Mouse (Mus musculus) hindbrain, embryonic 11.5 days (tissue): ENCODE measurements around the gene Cst6. TPM values are rescaled to one million over a fixed set of nuclear protein-coding genes. Genes with fewer than 3 reads are reported as not detected.

Experiments
- polyA plus RNA-seq: library from polyadenylated mRNA; unstranded; fragments of >200 nt; fragmentation: Nextera tagmentation; extraction: Ambion mirVana; gene quantifications from 2 replicates; pipeline ENCODE4 v1.2.1, GENCODE M21; 2014

Cst6 gene
- polyA plus RNA-seq, 1 experiment from 2014 or later: 2.3 TPM

Other genes starting within 250 kb of the Cst6 start
- 217 and 230 TPM in 2 replicates for gene Rab1b, start 242.5 kb downstream of the Cst6 start, polyA plus RNA-seq
- 34.6 and 36.5 TPM in 2 replicates for gene Klc2, start 231.0 kb downstream of the Cst6 start, polyA plus RNA-seq
- gene Pacs1, start 76.5 kb downstream of the Cst6 start, polyA plus RNA-seq: 23.2 and 23.4 TPM in 2 replicates
- 385 and 404 TPM in 2 replicates for gene Sf3b2, start 54.1 kb downstream of the Cst6 start, polyA plus RNA-seq
- 14.0 and 14.6 TPM in 2 replicates for gene Gal3st3, start 51.2 kb downstream of the Cst6 start, polyA plus RNA-seq
- gene Catsper1, start 13.8 kb downstream of the Cst6 start, polyA plus RNA-seq: not detected in 2 replicates
- 73.6 and 76.6 TPM in 2 replicates for gene Eif1ad, start 17.2 kb upstream of the Cst6 start, polyA plus RNA-seq
- gene Banf1, start 17.6 kb upstream of the Cst6 start, polyA plus RNA-seq: 392 and 442 TPM in 2 replicates
- 75.2 and 79.2 TPM in 2 replicates for gene Sart1, start 39.1 kb upstream of the Cst6 start, polyA plus RNA-seq
- gene Tsga10ip, start 53.0 kb upstream of the Cst6 start, polyA plus RNA-seq: 0.53 and 0.54 TPM in 2 replicates
- gene Drap1, start 75.4 kb upstream of the Cst6 start, polyA plus RNA-seq: 182 and 211 TPM in 2 replicates
- 33.4 and 35.2 TPM in 2 replicates for gene AI837181, start 75.6 kb upstream of the Cst6 start, polyA plus RNA-seq
- gene Fosl1, start 98.0 kb upstream of the Cst6 start, polyA plus RNA-seq: 0.13 TPM in 1 of 2 replicates, not detected in the other
- gene Ccdc85b, start 108.3 kb upstream of the Cst6 start, polyA plus RNA-seq: 6.6 and 6.9 TPM in 2 replicates
- 103 and 119 TPM in 2 replicates for gene Fibp, start 111.0 kb upstream of the Cst6 start, polyA plus RNA-seq
- 3.0 and 4.7 TPM in 2 replicates for gene Ctsw, start 118.9 kb upstream of the Cst6 start, polyA plus RNA-seq
- 51.2 and 55.7 TPM in 2 replicates for gene Efemp2, start 124.4 kb upstream of the Cst6 start, polyA plus RNA-seq
- gene Mus81, start 138.8 kb upstream of the Cst6 start, polyA plus RNA-seq: 38.8 and 44.3 TPM in 2 replicates
- gene Cfl1, start 140.9 kb upstream of the Cst6 start, polyA plus RNA-seq: 3,904 and 4,056 TPM in 2 replicates
- 0.34 TPM in 1 of 2 replicates, not detected in the other for gene 1700020D05Rik, start 154.2 kb upstream of the Cst6 start, polyA plus RNA-seq
- 21.2 and 22.2 TPM in 2 replicates for gene Snx32, start 161.0 kb upstream of the Cst6 start, polyA plus RNA-seq
- gene Ovol1, start 211.1 kb upstream of the Cst6 start, polyA plus RNA-seq: 0.40 and 0.52 TPM in 2 replicates
- gene Ap5b1, start 218.5 kb upstream of the Cst6 start, polyA plus RNA-seq: 1.4 and 1.5 TPM in 2 replicates